Mouse (Mus musculus): ENCODE measurements around the gene Tnnc1.

Gene Tnnc1

DNA sequence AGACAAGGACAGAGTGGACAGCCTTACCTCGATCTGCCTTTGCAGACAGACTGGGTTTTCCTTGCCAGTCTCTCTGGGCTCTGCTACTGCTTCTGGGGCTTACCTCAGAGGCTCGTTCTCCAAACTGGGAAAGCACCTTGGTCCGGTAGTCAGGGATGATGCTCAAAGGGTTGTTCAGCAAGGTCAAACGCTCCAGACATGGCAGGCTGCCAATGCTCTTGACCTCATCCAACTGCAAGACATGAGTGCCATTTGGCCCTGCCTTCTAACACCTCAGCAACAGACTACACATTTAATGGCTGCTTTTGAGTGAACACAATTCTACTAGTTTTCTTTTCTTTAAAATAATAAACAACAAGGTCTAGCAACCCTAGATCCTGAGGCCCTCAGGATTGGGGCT lies 21.5 kb upstream of the Tnnc1 start:
- DNase-seq = peak; percentile 84

DNA sequence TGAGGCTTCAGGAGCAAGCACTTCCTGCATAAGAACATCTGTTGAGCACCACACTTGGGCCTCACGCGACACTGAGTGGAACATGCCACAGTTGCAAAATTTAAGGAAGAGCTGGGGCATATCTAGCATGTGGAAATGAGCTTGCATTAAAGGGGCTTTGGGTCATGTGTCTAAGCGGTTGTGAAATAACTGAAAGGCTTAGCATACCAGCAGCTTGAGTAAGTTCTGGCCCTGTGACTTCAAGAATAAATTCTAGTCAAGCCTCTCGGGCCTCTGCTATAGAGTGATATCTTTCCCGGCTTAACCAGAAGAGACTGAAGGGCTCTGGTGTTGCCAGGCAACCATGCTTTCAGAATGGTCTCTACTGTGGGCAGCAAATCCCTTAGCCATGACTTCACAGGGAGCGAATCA lies 19.3 kb upstream of the Tnnc1 start:
- DNase-seq = peak; percentile 76

DNA sequence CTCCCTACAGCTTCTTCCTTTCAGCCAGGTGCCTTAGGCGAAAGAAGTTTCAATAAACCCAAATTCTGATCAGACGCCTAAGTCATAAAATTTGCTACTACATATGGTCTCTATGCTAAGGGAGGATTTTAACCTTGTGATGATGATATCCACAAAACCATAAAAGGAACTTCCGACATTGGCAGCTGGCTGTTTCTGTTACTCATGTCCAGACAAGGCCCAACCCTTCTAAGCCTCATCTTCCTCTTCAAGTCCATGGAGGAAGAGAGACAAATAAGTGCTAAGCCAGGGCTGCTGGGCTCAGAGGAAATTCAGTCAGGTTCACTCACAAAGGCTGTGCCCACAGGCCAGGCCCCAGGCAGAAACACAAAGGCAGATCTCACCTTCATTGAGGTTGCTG lies 18.8 kb upstream of the Tnnc1 start:
- no peak for DNase-seq

DNA sequence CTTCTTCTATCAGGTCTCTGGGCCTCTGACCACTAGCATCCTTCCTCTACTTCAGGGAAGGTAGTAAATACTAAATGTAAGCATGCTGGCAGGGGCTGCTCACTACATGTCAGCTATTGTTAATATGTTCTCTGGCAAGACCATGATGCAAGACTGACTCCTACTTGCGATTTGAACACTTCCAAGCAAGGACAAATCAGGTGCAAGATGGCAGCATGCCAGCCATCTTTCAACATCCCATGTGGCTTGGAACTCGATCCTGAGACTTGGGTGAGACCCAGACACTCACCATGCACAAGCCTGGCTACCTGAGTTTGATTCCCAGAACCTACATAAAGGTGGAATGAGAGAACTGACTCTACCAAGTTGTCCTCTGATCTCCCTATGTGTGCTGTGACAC lies 16.2 kb upstream of the Tnnc1 start:
- DNase-seq = peak; percentile 67

DNA sequence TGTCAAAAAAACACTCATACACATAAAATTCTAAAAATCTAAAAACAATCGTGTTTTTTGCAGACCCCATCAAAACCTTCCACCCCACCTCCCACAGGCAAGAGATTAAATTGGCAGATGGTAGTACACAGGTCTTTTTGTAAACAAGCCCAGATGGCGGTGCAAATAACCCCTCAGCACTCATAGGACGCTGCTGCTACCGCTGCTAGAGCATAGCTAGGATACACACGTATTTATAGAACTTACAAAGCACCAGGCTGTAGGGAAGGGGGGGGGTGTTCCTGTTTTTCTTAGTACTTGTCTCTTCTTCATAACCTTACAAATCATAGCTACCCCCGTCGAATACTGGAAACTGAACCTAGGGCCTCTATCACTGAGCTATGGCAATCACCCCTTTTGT lies 14.3 kb upstream of the Tnnc1 start:
- DNase-seq = no peak

DNA sequence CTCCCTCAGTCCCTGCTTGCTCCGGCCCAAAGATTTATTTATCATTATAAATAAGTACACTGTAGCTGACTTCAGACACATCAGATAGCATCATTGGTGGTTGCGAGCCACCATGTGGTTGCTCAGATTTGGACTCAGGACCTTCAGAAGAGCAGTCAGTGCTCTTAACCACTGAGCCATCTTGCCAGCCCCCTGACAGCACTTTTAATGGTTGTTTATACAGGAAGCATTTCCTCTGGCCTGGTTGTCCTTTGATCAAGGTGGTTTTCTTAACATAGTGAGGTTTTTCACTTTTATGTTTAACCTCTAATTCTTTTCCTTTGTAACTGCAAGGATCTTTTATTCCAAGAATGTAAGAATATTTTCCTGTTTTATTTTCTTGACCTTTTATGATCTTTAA lies 13.7 kb upstream of the Tnnc1 start:
- DNase-seq = peak; percentile 42

DNA sequence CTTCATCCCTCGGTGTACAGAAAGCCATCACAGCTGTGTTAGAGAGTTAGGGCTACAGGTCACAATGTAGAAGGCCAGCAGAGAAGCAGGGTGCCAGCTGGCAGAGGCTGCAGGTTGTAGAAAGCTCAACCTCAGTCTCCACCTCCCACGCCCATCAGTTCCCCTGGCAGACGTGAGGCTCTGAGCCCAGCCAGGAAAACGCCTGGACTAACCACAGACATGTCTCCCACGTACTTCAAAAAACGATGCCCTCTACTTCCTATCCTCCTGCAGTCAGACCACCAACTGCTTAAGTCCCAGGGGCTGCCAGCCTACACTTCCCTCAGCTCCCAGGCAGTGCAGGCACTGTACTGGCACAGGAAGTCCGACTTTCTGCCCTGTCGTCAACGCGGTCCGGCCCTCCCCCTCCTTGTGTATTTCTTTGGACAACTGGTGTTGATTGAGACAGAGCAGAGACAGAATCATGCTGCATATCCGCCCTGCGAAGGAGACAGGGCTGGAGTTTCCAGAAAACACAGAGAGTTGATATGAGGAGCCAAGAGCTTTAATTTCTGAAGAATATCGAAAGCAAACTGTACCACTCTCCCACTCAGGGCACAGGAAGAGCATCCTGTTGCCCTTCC lies 13.1 kb upstream of the Tnnc1 start:
- peak; percentile 89 for DNase-seq

DNA sequence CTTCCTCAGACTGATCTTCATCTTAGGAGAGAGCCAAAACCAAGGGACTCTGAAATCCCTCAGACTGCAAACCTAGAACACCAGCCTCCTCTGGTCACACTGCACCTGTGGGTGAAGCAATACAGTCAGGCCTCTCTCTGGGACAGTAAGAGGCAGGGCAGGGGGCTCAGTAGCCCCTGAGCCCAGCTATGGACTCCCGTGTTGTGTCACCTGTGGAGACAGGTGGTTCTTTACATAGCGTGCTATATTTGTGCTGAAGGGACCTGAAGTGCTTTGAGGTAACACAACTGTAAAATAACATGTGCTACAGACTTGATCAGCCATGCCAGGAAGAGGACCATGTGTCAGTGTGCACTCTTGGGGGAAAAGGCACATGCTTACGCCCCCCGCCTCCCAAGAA lies 12.6 kb upstream of the Tnnc1 start:
- no peak for DNase-seq

DNA sequence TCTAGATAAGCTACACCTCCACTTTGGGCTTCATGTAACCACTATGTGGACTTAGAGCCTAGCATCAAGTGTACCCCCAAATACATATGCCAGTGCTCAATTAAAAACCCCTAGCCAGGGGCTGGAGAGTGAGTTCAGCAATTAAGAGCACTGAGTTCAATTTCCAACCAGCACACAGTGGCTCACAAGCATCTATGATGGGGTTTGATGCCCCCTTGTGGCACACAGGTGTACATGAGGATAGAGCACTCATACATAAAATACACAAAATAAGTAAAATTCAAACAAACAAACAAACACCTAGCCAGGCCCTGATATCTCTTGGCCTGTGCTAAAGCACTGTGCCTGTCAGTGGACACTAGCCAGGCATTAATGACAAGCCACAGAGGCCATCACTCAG lies 12.1 kb upstream of the Tnnc1 start:
- DNase-seq = peak; percentile 80

DNA sequence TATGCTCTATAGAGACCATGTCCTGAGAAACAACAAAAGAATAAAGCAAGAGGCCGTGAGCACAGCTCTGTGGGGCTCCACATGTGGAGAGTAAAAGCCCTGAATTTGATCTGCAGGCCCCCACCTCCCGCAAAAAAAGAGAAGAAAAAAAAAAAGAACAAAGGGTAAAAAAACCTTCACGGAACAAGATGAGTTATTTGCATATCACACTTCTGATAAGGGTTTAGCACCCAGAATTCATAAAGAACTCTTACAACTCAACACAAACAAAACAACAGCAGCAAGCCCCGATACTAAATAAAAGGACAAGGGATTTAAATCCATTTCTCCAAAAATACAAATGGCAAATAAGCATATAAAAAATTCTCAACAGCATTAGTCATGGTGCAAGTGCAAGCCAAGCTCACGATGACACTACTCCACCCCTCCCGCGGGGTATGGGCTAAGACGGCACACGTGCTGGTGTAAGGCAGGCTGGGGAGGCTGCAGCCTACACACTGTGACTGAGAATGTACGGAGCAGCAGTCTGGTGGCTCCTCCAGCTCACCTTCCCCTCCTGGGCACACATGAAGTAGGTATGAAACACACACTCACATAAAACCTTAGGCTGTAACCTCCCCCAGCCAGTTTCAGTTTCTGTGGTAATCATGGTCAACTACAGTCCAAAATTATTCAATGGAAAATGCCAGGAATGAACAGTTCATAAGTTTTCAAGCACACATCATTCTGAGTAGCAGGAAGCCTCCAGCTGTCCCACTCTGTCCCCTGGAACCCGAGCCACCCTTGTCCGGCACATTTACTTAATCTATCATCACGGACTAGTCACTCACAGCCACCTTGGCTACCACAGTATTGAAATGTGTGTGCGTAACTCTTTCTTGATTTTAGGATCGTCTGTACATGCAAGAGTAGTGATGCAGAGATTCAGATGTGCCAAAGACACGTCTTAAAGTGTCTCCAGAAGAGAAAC lies 10.3 kb upstream of the Tnnc1 start:
- peak; percentile 57 for DNase-seq

DNA sequence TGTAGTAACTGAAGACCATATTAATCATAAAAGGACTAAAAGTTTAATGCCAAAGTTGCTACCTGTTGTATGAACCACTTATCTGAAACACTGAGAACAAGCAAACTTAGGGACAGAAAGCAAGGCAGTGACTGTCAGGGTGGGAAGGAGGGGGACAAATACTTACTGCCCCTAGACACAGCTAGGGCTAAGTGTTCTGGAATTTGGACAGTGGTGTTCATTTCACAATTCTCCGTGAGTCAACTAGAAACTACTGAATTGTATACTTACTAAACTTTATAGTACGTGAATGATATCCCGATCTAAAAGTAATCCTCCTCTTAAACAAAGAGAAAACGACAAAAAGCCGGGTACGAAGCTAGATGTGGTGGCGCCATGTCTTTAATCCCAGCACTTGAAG lies 8.5 kb upstream of the Tnnc1 start:
- no peak for DNase-seq

DNA sequence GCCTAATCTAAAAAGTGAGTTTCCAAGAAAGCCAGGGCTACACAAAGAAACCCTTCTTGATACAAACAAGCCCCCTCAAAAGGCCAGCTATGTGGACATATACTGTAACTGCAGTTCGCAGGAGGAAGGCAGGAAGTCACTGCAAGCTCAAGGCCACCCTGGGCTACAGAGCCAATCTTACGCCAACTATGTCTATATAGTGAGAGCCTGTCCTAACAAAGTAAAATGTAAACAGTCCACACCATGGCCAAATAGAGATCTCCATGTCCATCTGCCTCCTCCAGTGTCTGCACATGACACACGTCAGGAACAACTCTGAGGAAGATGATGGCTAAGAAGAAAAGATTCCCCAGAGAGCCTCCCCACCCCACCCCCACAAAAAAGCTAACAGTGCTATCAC lies 8.1 kb upstream of the Tnnc1 start:
- DNase-seq = no peak

DNA sequence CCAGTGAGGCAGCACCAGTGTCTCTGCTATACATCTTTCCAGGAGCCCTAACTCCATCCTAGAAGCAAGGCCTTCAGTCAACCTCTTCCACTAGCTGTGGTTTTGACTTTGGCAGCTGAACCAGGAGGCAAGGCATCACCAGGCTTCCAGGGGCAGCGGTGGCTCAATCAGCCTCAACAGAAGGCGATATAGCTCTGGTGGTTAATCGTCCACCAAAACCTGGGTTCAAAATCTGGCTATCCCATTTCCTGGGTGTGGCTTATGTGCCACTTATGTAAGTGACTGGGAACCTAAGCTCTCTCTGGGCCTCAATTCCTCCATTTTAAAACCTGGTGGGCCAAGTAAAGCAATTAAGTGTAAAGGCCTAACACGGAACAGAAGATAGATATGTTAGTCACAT lies 3.3 kb upstream of the Tnnc1 start:
- no peak for DNase-seq

DNA sequence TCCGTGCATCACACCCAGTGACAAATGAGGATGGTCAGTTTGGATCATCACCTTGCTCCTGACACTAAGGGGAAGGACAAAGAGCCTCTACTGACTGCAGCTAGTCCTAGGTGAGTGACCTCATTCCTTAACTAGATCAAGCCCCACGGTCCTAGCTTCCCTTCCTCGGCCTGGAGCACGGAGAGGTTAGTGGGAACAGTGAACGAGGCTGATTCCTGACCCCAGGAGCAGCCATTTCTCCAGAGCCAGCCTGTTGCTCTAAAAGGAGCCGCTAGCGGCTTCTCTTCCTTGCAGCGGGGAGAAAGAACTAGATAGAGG lies 2.9 kb upstream of the Tnnc1 start:
- no peak for DNase-seq

DNA sequence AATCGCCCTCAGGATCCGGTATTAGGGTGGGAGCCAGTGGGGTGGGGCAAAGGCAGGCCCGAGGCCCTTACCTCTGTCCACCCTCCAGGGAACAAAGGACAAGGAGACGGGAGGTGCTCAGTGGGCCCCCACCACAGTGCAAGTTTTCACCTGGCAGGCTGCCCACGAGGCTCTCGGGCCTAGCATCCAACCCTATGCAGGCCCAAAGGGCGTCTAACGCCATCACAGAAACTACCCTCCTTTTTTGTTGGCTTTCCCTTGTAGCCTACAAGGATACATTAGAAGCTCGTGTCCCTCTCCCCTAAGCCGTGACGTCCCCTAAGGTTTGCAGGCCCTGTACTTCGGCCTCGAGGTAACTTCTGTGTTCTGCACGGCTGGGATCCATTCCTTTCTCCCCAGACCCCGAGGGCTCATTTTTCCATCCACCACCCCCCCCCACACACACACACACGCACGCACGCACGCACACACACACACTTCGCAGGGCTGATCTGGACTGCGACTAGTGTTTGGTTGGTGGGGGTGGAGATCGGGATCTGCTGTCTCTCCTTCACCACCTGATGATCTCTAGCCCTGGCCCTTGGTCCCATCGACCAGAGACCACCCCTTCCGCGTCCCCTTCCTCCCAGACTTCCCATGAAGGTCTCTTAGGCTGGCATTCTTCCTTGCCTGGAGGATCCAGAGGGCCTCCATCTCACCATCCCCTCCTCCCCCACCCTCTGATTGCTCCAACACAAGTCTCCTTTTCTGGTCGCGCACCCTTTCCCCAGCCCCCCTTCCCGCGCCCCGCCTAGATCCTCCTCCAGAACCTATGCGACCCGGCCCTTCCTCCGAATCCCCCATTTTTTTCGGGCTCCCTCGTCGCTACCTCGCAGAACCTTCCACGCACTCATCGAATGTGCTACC lies 2.3 kb upstream of the Tnnc1 start:
- no peak for DNase-seq

DNA sequence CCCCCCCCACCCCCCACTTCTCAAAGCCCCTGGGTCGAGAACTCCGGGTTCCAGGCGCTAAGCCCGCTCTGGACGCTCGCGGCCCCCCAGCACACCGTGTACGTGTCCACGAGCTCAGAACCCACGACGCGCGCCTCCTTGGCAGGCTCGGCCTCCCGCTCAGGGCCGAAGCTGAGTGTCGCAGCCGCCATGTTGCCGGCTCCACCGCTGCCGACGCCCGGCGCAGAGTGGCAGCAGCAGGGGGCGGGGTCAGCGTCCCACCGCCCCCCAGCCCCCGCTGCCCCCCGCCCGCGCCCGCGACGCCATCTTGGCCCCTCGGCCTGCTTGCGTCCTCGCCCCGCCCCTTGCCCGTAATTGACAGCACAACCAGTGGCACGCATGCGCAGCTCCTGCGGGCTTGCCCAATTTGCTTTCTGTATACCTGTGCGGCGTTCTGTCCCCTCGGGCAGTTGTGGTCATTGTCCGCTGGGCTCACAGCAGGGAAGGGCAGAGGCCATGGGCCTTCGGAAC lies 1.6 kb upstream of the Tnnc1 start:
- DNase-seq = peak; percentile 98

DNA sequence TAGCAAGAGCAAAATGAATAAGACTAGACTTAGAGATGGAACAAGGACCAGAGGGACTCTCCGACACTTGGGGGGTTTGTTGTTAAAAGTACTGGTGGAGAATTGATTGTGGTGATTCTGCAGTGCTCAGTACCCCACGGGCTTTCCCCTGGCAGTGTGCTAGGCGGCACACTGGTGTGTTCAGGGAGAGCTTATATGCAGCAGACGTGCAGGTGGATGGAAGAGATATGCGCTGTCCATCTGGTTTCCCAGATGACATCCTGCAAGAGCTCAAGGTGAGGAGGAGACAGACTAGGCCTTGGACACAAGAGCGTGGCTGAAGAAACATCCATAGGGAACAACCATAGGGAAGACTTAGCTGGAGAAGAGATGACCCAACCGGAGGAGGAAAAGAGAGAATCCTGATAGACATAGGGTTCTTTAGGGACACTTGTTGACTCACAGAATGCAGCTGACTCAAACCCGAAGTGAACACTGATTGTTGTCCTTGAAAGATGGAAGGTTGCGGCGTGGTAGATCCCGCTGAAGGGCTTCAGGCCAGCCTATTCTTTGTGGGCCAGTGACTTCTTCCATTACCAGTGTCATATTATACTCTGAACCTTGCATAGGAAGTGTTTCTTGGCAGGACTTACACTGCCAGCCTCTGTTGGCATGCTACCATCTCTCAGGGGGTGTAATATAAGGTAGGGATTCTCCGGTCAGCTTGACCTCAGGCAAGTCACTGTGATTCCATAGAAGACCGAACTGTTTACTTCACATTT lies 862 bp upstream of the Tnnc1 start:
- DNase-seq = no peak

DNA sequence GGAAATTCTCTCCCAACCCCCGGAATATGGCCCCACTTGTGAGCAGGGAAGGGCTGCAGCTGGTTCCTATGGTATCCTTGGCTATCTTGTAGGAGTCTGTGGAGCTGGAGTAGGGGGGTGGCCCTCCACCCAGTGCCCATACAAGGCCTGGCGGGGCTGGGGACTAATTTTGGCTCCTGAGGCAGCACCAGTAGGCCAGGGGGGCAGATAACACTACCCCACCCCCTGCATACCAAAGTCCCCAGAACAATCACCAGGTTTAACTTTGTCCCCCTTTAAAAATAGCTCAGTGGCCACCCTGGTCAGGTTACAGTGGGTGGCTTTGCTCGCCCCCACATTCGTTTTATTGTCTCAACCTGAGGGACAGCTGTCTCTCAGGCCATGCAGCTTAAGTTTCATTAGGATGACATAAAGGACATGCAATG lies 1.0 kb downstream of the Tnnc1 start:
- DNase-seq = no peak

DNA sequence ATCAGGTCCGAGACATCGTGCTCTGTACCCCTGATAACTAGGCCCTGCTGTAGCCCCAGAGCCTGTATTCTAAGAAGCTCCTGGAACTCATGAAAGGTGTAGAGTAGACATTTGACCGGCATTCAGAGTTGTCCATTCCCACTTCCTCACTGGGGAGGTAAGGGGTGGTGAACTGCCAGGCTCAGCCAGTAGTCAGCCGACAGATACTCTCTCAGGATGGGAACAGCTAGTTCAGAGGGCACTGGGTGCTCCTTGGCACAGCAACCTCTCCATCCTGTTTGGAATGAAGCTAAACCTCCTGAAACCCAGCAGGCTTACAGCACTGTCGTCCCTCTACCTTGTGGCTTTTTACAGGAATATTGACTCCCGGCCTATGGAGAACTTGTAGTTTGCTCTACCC lies 3.7 kb downstream of the Tnnc1 start:
- no peak for DNase-seq

DNA sequence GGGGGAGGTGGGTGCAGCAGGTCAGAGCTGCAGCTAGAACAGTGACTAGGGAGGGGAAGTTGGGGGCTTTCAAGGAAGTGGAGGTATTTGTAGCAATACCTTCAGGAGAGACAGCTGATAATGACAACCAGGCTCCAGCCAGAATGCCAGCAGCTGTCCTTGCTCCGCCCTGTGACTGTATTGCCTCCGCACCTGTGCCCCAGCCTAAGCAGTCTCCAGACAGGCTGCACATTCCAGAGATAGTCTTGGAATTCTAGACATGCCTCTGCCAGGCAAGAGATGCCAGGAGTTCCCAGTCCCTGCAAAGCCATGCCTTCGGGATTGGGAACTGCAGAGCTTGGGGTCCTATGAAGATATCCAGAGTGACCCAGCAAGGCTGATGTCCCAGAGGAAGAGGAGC lies 4.4 kb downstream of the Tnnc1 start:
- DNase-seq = no peak

DNA sequence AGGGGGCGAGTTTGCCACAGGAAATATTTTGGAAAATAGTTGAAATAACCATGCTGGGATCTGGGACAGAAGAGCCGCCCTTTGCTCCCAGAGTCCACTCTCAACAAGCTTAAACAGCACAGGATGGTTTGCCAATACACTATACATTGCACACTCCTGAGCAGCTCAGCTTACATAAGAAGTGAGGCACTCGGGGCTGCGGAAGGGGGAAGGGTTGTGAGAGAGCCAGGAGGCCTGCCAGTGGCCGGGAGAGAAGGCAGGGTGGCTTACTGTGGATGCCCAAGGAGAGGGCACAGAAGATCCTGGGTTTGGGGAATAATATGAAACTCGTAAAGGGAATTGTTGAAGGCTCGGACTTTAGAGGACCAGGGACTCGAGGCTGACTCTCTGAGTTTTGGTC lies 5.8 kb downstream of the Tnnc1 start:
- no peak for DNase-seq

DNA sequence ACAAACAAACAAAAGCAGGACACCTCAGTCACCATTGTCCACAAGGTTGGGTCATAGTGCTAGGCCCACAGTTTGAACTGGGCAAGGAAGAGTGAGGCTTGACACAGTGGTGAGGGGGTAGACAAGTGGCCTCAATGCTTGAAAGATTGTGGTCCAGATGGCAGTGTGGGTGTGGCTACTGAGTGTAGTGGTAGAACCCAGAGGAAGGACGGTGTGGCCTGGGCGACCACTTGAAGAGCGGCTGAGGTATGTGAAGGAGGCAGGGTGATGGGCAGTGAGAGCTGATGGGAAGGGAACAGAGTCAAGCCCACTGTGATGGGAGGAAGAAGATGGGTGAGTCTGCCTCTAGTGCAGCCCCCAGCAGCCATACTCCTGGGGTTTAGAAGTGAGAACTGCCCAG lies 6.6 kb downstream of the Tnnc1 start:
- no peak for DNase-seq
